Mouse (Mus musculus) neural tube, embryonic 13.5 days (tissue): ENCODE results near the gene Ppip5k2. TPM values are rescaled to one million over a fixed set of nuclear protein-coding genes. Genes with fewer than 3 reads are reported as not detected.

Experiments
- ATAC-seq: fragments of 200-750 bp; cut with Nextera tagmentation; 2 replicates; pipeline ENCODE4 v1.8.0; 2017; ENCODE audit warnings: low read depth, mild to moderate bottlenecking, moderate TSS enrichment, moderate library complexity
- H3K27ac ChIP-seq: fragments of 300-500 bp; sonication (generic); replicated peaks from 2 replicates; pipeline ENCODE4 v1.5.1; 2015; ENCODE audit warnings: moderate library complexity, mild to moderate bottlenecking, inconsistent platforms
- H3K27me3 ChIP-seq: fragments of 300-500 bp; sonication (generic); 2 replicates; pipeline ENCODE4 v1.6.1; 2015; ENCODE audit warnings: mild to moderate bottlenecking, inconsistent platforms
- H3K36me3 ChIP-seq: fragments of 300-500 bp; sonication (generic); 2 replicates; pipeline ENCODE4 v1.6.1; 2015; ENCODE audit warnings: mild to moderate bottlenecking, inconsistent platforms
- H3K4me1 ChIP-seq: fragments of 300-500 bp; sonication (generic); replicated peaks from 2 replicates; pipeline ENCODE4 v1.6.1; 2015; ENCODE audit warnings: inconsistent platforms
- H3K4me2 ChIP-seq: fragments of 300-500 bp; sonication (generic); 2 replicates; pipeline ENCODE4 v1.6.1; 2015; ENCODE audit warnings: inconsistent platforms, mild to moderate bottlenecking, moderate library complexity
- H3K4me3 ChIP-seq: fragments of 300-500 bp; sonication (generic); 2 replicates; pipeline ENCODE4 v1.5.1; 2015; ENCODE audit warnings: mild to moderate bottlenecking, inconsistent platforms
- H3K9ac ChIP-seq: fragments of 300-500 bp; sonication (generic); 2 replicates; pipeline ENCODE4 v1.6.1; 2015; ENCODE audit warnings: moderate library complexity, mild to moderate bottlenecking, inconsistent platforms
- H3K9me3 ChIP-seq: fragments of 300-500 bp; sonication (generic); 2 replicates; pipeline ENCODE4 v1.6.1; 2016; ENCODE audit warnings: inconsistent platforms
- WGBS: fragments of 180-500 bp; shearing (Covaris S2); methylation state at CpG from one replicate; pipeline ENCODE4 v1.1.7; 2015; 5-methylcytosine and 5-hydroxymethylcytosine counted together
- polyA plus RNA-seq: library from polyadenylated mRNA; unstranded; fragments of >200 nt; fragmentation: Nextera tagmentation; extraction: Ambion mirVana; gene quantifications from 2 replicates; pipeline ENCODE4 v1.2.1, GENCODE M21; 2015

Gene Ppip5k2
- polyA plus RNA-seq, 1 experiment from 2014 or later: 57.2 TPM

GRCm38 (mm10) chr1:97748163-97748562 is 22.0 kb downstream of the Ppip5k2 start:
- 96% methylated on average over 3 of the region's 3 CpGs for WGBS
- H3K4me3 ChIP-seq: no peak overlapping the region
- no peaks in the 10 kb centered on the region for H3K27me3 ChIP-seq
- ATAC-seq: no peak
- H3K4me1 ChIP-seq: no peaks in the 10 kb centered on the region
- no peak overlapping the region for H3K27ac ChIP-seq
- no peaks in the 10 kb centered on the region for H3K9me3 ChIP-seq
- no peak overlapping the region for H3K4me2 ChIP-seq
- no peak overlapping the region for H3K9ac ChIP-seq
- peaks cover 63% of the 10 kb centered on the region for H3K36me3 ChIP-seq

- no peak for ATAC-seq
- H3K36me3 ChIP-seq: peaks cover 61% of the 10 kb centered on the region
- 98% methylated on average over 7 of the region's 7 CpGs for WGBS
- H3K4me2 ChIP-seq: no peak overlapping the region
- no peak overlapping the region for H3K4me3 ChIP-seq
- H3K27ac ChIP-seq: no peak overlapping the region
- no peaks in the 10 kb centered on the region for H3K9me3 ChIP-seq
- no peak overlapping the region for H3K9ac ChIP-seq
- H3K27me3 ChIP-seq: no peaks in the 10 kb centered on the region
- H3K4me1 ChIP-seq: no peaks in the 10 kb centered on the region
Observed at GRCm38 (mm10) chr1:97746261-97746660, 23.9 kb downstream of the Ppip5k2 start.

- Histone ChIP-seq H3K36me3 (peaks cover 62% of the 10 kb centered on the region), H3K9me3 (no peaks in the 10 kb centered on the region), H3K27me3 (no peaks in the 10 kb centered on the region), H3K4me1 (no peaks in the 10 kb centered on the region), H3K9ac (no peak overlapping the region), H3K4me2 (no peak overlapping the region), H3K4me3 (no peak overlapping the region), H3K27ac (no peak overlapping the region)
- no peak for ATAC-seq
- WGBS: 94% methylated on average over 4 of the region's 4 CpGs
Observed at GRCm38 (mm10) chr1:97745712-97746111, 24.5 kb downstream of the Ppip5k2 start.

- Histone ChIP-seq H3K27me3 (no peaks in the 10 kb centered on the region), H3K36me3 (peaks cover 64% of the 10 kb centered on the region), H3K9ac (no peak overlapping the region), H3K4me2 (no peak overlapping the region), H3K4me1 (no peaks in the 10 kb centered on the region), H3K4me3 (no peak overlapping the region), H3K27ac (no peak overlapping the region), H3K9me3 (no peaks in the 10 kb centered on the region)
- ATAC-seq: no peak
- WGBS: 100% methylated on average over 1 of the region's 1 CpGs
Observed at GRCm38 (mm10) chr1:97743063-97743462, 27.1 kb downstream of the Ppip5k2 start.

- no peak overlapping the region for H3K27ac ChIP-seq
- no peak for ATAC-seq
- peaks cover 42% of the 10 kb centered on the region for H3K36me3 ChIP-seq
- H3K27me3 ChIP-seq: no peaks in the 10 kb centered on the region
- no peak overlapping the region for H3K9ac ChIP-seq
- WGBS: 68% methylated on average over 1 of the region's 1 CpGs
- no peak overlapping the region for H3K4me3 ChIP-seq
- no peak overlapping the region for H3K4me2 ChIP-seq
- H3K9me3 ChIP-seq: no peaks in the 10 kb centered on the region
- H3K4me1 ChIP-seq: no peaks in the 10 kb centered on the region
Observed at GRCm38 (mm10) chr1:97729339-97729738, 40.9 kb downstream of the Ppip5k2 start.

GRCm38 (mm10) chr1:97726730-97727129 is 43.5 kb downstream of the Ppip5k2 start:
- H3K36me3 ChIP-seq: peaks cover 35% of the 10 kb centered on the region
- no peaks in the 10 kb centered on the region for H3K27me3 ChIP-seq
- no peak overlapping the region for H3K4me3 ChIP-seq
- no peaks in the 10 kb centered on the region for H3K4me1 ChIP-seq
- 69% methylated on average over 2 of the region's 2 CpGs for WGBS
- ATAC-seq: no peak
- H3K4me2 ChIP-seq: no peak overlapping the region
- H3K27ac ChIP-seq: no peak overlapping the region
- no peaks in the 10 kb centered on the region for H3K9me3 ChIP-seq
- H3K9ac ChIP-seq: no peak overlapping the region

GRCm38 (mm10) chr1:97718440-97718839 is 51.8 kb downstream of the Ppip5k2 start:
- Histone ChIP-seq H3K4me3 (no peak overlapping the region), H3K27ac (no peak overlapping the region), H3K4me1 (no peaks in the 10 kb centered on the region), H3K9ac (no peak overlapping the region), H3K27me3 (no peaks in the 10 kb centered on the region), H3K4me2 (no peak overlapping the region), H3K36me3 (peaks cover 64% of the 10 kb centered on the region), H3K9me3 (no peaks in the 10 kb centered on the region)
- 93% methylated on average over 9 of the region's 9 CpGs for WGBS
- ATAC-seq: no peak

GRCm38 (mm10) chr1:97714334-97714868 is 55.8 kb downstream of the Ppip5k2 start:
- no peaks in the 10 kb centered on the region for H3K27me3 ChIP-seq
- H3K9me3 ChIP-seq: no peaks in the 10 kb centered on the region
- WGBS: 71% methylated on average over 11 of the region's 11 CpGs
- no peak for ATAC-seq
- no peak overlapping the region for H3K4me3 ChIP-seq
- H3K4me2 ChIP-seq: no peak overlapping the region
- peaks cover 75% of the 10 kb centered on the region for H3K36me3 ChIP-seq
- no peak overlapping the region for H3K9ac ChIP-seq
- H3K27ac ChIP-seq: no peak overlapping the region
- no peaks in the 10 kb centered on the region for H3K4me1 ChIP-seq

- H3K9ac ChIP-seq: no peak overlapping the region
- H3K9me3 ChIP-seq: no peaks in the 10 kb centered on the region
- H3K4me1 ChIP-seq: no peaks in the 10 kb centered on the region
- H3K36me3 ChIP-seq: peaks cover 64% of the 10 kb centered on the region
- H3K27ac ChIP-seq: no peak overlapping the region
- no peak overlapping the region for H3K4me3 ChIP-seq
- ATAC-seq: no peak
- 90% methylated on average over 3 of the region's 3 CpGs for WGBS
- H3K27me3 ChIP-seq: no peaks in the 10 kb centered on the region
- no peak overlapping the region for H3K4me2 ChIP-seq
Observed at GRCm38 (mm10) chr1:97710520-97710919, 59.7 kb downstream of the Ppip5k2 start.

GRCm38 (mm10) chr1:97705389-97705788 is 64.8 kb downstream of the Ppip5k2 start:
- Histone ChIP-seq H3K36me3 (peaks cover 40% of the 10 kb centered on the region), H3K9me3 (no peaks in the 10 kb centered on the region), H3K9ac (no peak overlapping the region), H3K27ac (no peak overlapping the region), H3K4me1 (no peaks in the 10 kb centered on the region), H3K27me3 (no peaks in the 10 kb centered on the region), H3K4me2 (no peak overlapping the region), H3K4me3 (no peak overlapping the region)
- ATAC-seq: no peak

- Histone ChIP-seq H3K9ac (no peak overlapping the region), H3K27me3 (no peaks in the 10 kb centered on the region)
- WGBS: 89% methylated on average over 1 of the region's 1 CpGs
Observed at GRCm38 (mm10) chr1:97704646-97705045, 65.6 kb downstream of the Ppip5k2 start.

GRCm38 (mm10) chr1:97698956-97699570 is 71.1 kb downstream of the Ppip5k2 start:
- peak; percentile 50; the same call in 1 of the 2 replicates for ATAC-seq
- Histone ChIP-seq H3K27ac (no peak overlapping the region), H3K27me3 (no peaks in the 10 kb centered on the region), H3K9me3 (no peaks in the 10 kb centered on the region), H3K4me3 (no peak overlapping the region), H3K9ac (no peak overlapping the region), H3K4me1 (peaks cover 5% of the 10 kb centered on the region), H3K36me3 (peaks cover 2% of the 10 kb centered on the region; the same call in 1 of the 2 replicates), H3K4me2 (0 out of 2 replicates have a peak overlapping the region, but pooled peaks have one; percentile 20)
- WGBS: 27% methylated on average over 11 of the region's 11 CpGs

More at GRCm38 (mm10) chr1:97704646-97705045, 65.6 kb downstream of the Ppip5k2 start:
- Histone ChIP-seq H3K4me1 (no peaks in the 10 kb centered on the region), H3K4me2 (no peak overlapping the region), H3K36me3 (peaks cover 34% of the 10 kb centered on the region), H3K9me3 (no peaks in the 10 kb centered on the region), H3K27ac (no peak overlapping the region), H3K4me3 (no peak overlapping the region)
- ATAC-seq: no peak

- no peaks in the 10 kb centered on the region for H3K27me3 ChIP-seq
- no peaks in the 10 kb centered on the region for H3K9me3 ChIP-seq
- ATAC-seq: no peak
- H3K36me3 ChIP-seq: no peaks in the 10 kb centered on the region
- no peak overlapping the region for H3K27ac ChIP-seq
- H3K4me1 ChIP-seq: peaks cover 5% of the 10 kb centered on the region
- WGBS: 97% methylated on average over 1 of the region's 1 CpGs
- H3K4me2 ChIP-seq: no peak overlapping the region
- no peak overlapping the region for H3K4me3 ChIP-seq
- no peak overlapping the region for H3K9ac ChIP-seq
Observed at GRCm38 (mm10) chr1:97697273-97697672, 72.9 kb downstream of the Ppip5k2 start.
